Mouse (Mus musculus) kidney, adult 18-20 months (tissue): ENCODE measurements around the gene Decr2.
"Not testable (repeated sequence)": the region's sequence is repeated elsewhere in the genome, so short reads cannot be mapped to it uniquely, and the experiment has no call there.

ENCODE experiments used
- DNase-seq: peaks from one replicate; pipeline ENCODE4 v3.0.0; 2021

Gene Decr2

GRCm38 (mm10) chr17:26055164-26055563 is 35.0 kb downstream of the Decr2 start:
- DNase-seq = peak; percentile 47

DNA sequence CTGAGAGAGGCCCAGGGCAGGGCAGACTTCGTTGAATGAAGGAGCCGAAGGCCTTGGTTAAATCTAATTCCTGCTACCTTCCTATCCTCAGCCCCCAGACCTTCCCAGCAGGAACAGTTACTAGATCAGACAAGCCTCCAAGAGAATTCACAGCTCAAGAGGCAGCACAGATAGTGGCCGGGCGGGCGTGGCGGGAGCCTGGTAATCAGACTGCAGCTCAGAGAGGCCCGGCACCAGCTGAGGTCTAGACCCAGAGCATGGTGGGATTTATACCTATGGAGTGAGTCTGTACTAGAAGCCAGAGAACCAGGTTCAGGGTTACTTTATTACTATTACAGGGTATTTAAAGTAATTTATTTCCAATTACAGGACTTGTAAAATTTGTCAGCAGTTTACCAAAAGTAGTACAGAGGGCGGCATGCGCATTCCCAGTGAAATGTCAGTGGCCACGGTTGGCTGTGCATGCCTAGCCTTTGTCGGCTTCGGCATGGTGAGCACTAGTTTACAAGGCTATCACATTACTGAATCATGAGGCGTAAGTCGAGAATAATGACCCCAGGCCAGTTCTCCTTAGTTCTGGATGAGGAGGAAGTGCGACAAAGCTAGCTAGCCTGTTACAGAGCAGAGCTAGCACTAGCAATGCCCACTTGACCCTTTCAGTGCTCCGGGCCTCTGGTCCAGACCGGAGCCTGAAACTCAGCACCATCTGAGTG is 35.8 kb downstream of the Decr2 start:
- DNase-seq = peak; percentile 43

DNA sequence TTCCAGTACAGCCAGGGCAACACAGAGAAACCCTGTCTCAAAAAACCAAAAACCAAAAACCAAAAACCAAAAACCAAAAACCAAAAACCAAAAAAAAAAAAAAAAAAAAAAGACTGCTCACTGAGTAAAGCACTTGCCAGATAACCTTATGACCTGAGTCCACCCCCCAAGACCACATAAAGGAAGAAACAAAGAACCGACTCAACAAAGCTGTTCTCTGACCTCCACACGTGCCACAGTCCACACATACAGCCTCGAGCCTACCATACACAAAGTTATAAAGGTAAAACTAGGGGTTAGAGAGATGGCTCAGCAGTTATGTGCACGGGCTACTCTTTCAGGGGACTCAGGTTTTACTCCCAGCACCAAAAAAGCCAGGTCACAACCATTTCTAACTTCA is 37.4 kb downstream of the Decr2 start:
- no peak for DNase-seq

GRCm38 (mm10) chr17:26052074-26052473 is 38.1 kb downstream of the Decr2 start:
- no peak for DNase-seq

- no peak for DNase-seq
Measured at GRCm38 (mm10) chr17:26048118-26048517, 42.0 kb downstream of the Decr2 start.

DNA sequence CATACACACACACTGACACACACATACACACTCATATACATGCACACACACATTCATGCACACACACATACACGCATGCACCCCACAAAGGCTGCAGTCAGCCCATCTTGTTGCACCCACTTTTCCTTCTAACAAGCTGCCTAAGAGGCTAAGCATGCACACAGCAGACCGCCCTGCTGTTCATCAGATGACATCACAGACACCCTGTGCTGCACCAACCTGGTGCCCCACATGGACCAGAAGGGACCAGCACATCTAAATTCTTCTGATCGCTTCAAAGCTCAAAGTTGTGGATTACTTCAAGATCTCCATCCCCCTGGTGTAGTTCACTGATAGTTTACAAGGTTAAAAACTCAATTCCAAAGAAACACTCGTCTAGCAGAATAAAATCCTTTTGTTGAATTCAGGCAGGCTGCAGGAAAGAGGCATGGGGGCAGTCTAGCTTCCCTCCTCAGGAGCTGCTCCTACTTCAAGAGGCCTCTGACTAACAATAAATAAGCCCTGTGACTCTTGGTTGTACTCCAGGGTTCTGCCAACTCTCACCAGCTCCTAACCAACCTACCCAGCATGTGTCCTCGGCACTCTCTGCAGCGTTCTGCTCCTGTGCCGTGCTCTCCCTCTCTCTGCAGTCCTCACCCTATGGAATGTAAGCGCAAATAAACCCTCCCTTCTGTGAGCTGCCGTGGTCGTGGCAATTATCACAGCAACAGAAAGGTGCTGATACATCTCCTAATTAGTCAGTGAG is 43.7 kb downstream of the Decr2 start:
- no peak for DNase-seq

GRCm38 (mm10) chr17:26045285-26045684 is 44.9 kb downstream of the Decr2 start:
- no peak for DNase-seq

DNA sequence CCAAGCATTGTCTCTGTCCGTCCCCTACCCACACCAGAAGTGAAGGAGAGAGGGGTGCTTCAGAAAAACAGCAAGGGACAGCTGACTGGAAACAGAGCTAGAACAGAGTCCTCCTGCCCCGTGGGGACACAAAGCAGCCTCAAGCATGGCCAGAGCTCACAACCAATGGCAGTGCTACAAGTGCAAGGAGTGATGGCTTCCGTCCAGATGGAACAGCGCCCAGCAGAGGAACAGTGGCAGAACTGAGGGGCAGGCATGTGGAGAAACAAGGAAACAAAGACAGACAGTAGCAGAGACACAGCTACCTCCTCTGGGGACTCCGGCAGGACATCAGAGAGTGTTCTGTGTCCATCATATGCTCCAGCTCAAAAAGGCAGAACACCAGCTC is 46.9 kb downstream of the Decr2 start:
- peak; percentile 85 for DNase-seq

- DNase-seq = no peak
Measured at GRCm38 (mm10) chr17:26042599-26043248, 47.4 kb downstream of the Decr2 start.

DNA sequence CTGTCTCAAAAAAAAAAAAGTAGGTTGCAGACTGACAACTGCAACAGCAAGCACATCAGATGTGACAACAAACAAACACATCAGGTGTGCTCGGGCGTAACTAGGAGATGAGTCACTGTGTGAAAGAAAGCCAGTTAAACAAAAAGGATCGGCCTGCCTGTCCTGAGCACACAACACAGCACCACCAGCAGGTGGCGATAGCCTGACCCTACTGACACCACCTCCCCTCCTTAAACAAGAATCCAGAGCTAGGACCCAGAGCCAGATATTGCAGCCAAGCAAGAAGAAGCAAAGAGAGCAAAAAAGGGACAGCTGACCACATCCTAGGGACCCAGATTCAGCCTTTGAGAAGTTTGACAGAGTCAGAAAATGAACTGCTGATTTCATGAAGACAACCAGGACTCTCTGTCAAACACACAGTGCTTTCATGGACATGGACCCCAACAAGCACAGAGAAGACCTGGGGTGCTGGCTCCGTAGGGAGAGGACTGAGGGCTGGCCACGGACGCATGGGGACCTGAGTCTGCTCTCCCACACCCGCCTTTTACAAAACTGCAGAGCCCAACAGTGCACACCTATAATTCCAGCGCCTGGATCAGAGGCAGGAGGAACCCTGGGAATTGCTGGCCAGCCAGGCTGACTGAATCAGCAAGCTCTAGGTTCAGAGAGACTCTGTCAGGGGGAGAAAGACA is 48.9 kb downstream of the Decr2 start:
- peak; percentile 68 for DNase-seq

DNA sequence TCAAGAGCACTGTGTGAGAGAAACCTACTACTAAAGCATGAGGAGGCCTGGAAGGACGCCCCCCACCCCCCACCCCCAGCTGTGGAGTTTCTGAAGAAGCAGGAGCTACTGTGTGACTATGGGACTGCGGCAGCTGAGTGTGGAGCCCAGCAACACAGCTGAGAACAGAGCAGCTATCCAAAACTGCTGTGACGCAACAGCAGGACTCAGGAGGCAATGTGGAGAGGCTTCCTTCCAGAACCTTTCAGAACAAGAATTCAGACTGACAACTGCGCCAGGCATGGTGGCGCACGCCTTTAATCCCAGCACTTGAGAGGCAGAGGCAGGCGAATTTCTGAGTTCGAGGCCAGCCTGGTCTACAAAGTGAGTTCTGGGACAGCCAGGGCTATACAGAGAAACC is 49.4 kb downstream of the Decr2 start:
- DNase-seq = not testable (repeated sequence)

GRCm38 (mm10) chr17:26032037-26032436 is 58.1 kb downstream of the Decr2 start:
- DNase-seq = no peak

GRCm38 (mm10) chr17:26031583-26031982 is 58.6 kb downstream of the Decr2 start:
- no peak for DNase-seq
